Mouse (Mus musculus) ES-Bruce4 (cell line): ENCODE results near the gene Cdrt4.

ENCODE experiments used
- CTCF ChIP-seq: IDR thresholded peaks from one replicate; pipeline ENCODE4 v1.8.1; 2011; ENCODE audit warnings: low read depth, low read length
- EP300 ChIP-seq: IDR thresholded peaks from 2 replicates; pipeline ENCODE4 v1.6.1; 2011; ENCODE audit warnings: low read depth, low read length; ENCODE audit not compliant: insufficient read depth
- POLR2A ChIP-seq: IDR thresholded peaks from one replicate; pipeline ENCODE4 v1.8.1; 2011; ENCODE audit warnings: low read length; ENCODE audit not compliant: insufficient read depth

DNA sequence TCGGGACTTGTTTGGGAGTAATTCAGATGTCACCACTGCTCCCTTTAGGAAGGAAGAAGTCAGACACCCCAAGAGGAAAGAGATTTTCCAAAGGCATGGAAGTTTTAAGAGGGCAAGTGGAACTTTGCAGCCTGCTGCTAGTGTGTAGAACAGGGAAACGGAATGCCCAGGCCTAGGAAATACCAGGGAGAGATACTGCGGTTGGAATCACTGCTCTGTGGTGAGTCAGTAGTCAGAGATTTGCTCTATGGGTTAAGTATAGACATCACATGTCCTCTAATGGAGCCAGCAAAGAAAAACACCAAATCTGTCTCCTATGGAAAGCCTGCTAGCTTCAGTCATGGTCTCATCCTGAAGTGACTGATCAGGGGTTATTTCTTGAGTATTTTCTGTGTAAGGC is 10.8 kb upstream of the Cdrt4 start:
- TF ChIP-seq POLR2A (no peak), CTCF (no peak), EP300 (no peak)
